Mouse (Mus musculus) spleen, adult 18-20 months (tissue): Measurements from ENCODE around the gene Gm10722.
"Not testable (repeated sequence)": the region's sequence is repeated elsewhere in the genome, so short reads cannot be mapped to it uniquely, and the experiment has no call there.

ENCODE experiments used
- DNase-seq, 2 experiments: peaks; one replicate each; pipeline ENCODE4 v3.0.0; 2022; ENCODE audit warnings: mixed read lengths in 2 of 2

Gene Gm10722

GRCm38 (mm10) chr9:3000445-3000972 lies at the start of gene Gm10722:
Gene Gm10722, plus strand, starts transcription at chr9:3000922.
- DNase-seq, result peak in 1 of 2 experiments; percentile 3

DNA sequence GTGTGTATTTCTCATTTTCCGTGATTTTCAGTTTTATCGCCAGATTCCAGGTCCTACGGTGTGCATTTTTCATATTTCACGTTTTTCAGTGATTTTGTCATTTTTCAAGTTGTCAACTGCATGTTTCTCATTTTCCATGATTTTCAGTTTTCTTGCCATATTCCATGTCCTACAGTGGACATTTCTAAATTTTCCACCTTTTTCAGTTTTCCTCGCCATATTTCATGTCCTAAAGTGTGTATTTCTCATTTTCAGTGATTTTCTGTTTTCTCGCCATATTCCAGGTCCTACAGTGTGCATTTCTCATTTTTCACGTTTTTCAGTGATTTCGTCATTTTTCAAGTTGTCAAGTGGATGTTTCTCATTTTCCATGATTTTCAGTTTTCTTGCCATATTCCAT lies 284 bp downstream of the Gm10722 start:
- not testable (repeated sequence) for DNase-seq

DNA sequence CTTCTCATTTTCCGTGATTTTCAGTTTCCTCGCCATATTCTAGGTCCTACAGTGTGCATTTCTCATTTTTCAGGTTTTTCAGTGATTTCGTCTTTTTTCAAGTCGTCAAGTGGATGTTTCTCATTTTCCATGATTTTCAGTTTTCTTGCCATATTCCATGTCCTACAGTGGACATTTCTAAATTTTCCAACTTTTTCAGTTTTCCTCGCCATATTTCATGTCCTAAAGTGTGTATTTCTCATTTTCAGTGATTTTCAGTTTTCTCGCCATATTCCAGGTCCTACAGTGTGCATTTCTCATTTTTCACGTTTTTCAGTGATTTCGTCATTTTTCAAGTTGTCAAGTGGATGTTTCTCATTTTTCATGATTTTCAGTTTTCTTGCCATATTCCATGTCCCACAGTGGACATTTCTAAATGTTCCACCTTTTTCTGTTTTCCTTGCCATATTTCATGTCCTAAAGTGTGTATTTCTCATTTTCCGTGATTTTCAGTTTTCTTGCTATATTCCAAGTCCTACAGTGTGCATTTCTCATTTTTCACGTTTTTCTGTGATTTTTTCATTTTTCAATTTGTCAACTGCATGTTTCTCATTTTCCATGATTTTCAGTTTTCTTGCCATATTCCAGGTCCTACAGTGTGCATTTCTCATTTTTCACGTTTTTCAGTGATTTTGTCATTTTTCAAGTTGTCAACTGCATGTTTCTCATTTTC lies 1.4 kb downstream of the Gm10722 start:
- DNase-seq, result peak; percentile 39 to 74

GRCm38 (mm10) chr9:3002794-3003396 lies 2.2 kb downstream of the Gm10722 start, which contains the start of gene Gm11168:
Gene Gm11168, plus strand, starts transcription at chr9:3003346.
- not testable (repeated sequence) for DNase-seq

GRCm38 (mm10) chr9:3006179-3006578 lies 5.5 kb downstream of the Gm10722 start:
- DNase-seq, result not testable (repeated sequence)

DNA sequence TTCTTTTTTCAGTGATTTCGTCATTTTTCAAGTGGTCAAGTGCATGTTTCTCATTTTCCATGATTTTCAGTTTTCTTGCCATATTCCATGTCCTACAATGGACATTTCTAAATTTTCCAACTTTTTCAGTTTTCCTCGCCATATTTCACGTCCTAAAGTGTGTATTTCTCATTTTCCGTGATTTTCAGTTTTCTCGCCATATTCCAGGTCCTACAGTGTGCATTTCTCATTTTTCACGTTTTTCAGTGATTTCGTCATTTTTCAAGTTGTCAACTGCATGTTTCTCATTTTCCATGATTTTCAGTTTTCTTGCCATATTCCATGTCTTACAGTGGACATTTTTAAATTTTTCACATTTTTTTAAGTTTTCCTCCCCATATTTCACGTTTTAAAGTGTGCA lies 5.9 kb downstream of the Gm10722 start:
- DNase-seq, result peak; percentile 24 to 72

DNA sequence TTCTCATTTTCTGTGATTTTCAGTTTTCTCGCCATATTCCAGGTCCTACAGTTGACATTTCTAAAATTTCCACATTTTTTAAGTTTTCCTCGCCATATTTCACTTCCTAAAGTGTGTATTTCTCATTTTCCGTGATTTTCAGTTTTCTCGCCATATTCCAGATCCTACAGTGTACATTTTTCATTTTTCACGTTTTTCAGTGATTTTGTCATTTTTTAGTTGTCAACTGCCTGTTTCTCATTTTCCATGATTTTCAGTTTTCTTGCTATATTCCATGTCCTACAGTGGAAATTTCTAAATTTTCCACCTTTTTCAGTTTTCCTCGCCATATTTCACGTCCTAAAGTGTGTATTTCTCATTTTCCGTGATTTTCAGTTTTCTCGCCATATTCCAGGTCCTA lies 6.5 kb downstream of the Gm10722 start:
- DNase-seq, result not testable (repeated sequence)

DNA sequence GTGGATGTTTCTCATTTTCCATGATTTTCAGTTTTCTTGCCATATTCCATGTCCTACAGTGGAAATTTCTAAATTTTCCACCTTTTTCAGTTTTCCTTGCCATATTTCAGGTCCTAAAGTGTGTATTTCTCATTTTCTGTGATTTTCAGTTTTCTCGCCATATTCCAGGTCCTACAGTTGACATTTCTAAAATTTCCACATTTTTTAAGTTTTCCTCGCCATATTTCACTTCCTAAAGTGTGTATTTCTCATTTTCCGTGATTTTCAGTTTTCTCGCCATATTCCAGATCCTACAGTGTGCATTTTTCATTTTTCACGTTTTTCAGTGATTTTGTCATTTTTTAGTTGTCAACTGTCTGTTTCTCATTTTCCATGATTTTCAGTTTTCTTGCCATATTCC lies 8.6 kb downstream of the Gm10722 start:
- DNase-seq, result not testable (repeated sequence)

DNA sequence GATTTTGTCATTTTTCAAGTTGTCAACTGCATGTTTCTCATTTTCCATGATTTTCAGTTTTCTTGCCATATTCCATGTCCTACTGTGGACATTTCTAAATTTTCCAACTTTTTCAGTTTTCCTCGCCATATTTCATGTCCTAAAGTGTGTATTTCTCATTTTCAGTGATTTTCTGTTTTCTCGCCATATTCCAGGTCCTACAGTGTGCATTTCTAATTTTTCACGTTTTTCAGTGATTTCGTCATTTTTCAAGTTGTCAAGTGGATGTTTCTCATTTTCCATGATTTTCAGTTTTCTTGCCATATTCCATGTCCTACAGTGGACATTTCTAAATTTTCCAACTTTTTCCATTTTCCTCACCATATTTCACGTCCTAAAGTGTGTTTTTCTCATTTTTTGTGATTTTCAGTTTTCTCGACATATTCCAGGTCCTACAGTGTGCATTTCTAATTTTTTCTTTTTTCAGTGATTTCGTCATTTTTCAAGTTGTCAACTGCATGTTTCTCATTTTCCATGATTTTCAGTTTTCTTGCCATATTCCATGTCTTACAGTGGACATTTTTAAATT lies 11.4 kb downstream of the Gm10722 start:
- not testable (repeated sequence) for DNase-seq

- not testable (repeated sequence) for DNase-seq
These were observed 12.1 kb downstream of the Gm10722 start, which contains the start of gene Gm10721 for GRCm38 (mm10) chr9:3012733-3013279. Gene Gm10721, plus strand, starts transcription at chr9:3013140.

GRCm38 (mm10) chr9:3015354-3015753 lies 14.6 kb downstream of the Gm10722 start, which contains the start of gene Gm10720:
Gene Gm10720, plus strand, starts transcription at chr9:3015654.
- DNase-seq, result not testable (repeated sequence)

GRCm38 (mm10) chr9:3015896-3016295 lies 15.2 kb downstream of the Gm10722 start:
- not testable (repeated sequence) for DNase-seq

GRCm38 (mm10) chr9:3017108-3017507 lies 16.4 kb downstream of the Gm10722 start, which contains the start of gene Gm10719:
Gene Gm10719, plus strand, starts transcription at chr9:3017408.
- DNase-seq, result not testable (repeated sequence)

GRCm38 (mm10) chr9:3018944-3019343 lies 18.2 kb downstream of the Gm10722 start:
- DNase-seq, result peak; percentile 62 to 84

GRCm38 (mm10) chr9:3019835-3020727 lies 19.4 kb downstream of the Gm10722 start:
- peak; percentile 22 to 24 for DNase-seq

- peak in 1 of 2 experiments; percentile 29 for DNase-seq
These were observed 21.7 kb downstream of the Gm10722 start for GRCm38 (mm10) chr9:3022316-3023008.

- not testable (repeated sequence) for DNase-seq
These were observed 22.7 kb downstream of the Gm10722 start, which contains the start of gene Gm10718 for GRCm38 (mm10) chr9:3023312-3023984. Gene Gm10718, plus strand, starts transcription at chr9:3023547.

DNA sequence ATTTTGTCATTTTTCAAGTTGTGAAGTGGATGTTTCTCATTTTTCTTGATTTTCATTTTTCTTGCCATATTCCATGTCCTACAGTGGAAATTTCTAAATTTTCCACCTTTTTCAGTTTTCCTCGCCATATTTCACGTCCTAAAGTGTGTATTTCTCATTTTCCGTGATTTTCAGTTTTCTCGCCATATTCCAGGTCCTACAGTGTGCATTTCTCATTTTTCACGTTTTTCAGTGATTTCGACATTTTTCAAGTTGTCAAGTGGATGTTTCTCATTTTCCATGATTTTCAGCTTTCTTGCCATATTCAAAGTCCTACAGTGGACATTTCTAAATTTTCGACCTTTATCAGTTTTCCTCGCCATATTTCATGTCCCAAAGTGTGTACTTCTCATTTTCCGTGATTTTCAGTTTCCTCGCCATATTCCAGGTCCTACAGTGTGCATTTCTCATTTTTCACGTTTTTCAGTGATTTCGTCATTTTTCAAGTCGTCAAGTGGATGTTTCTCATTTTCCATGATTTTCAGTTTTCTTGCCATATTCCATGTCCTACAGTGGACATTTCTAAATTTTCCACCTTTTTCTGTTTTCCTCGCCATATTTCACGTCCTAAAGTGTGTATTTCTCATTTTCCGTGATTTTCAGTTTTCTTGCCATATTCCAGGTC lies 23.4 kb downstream of the Gm10722 start:
- peak; percentile 39 to 62 for DNase-seq

DNA sequence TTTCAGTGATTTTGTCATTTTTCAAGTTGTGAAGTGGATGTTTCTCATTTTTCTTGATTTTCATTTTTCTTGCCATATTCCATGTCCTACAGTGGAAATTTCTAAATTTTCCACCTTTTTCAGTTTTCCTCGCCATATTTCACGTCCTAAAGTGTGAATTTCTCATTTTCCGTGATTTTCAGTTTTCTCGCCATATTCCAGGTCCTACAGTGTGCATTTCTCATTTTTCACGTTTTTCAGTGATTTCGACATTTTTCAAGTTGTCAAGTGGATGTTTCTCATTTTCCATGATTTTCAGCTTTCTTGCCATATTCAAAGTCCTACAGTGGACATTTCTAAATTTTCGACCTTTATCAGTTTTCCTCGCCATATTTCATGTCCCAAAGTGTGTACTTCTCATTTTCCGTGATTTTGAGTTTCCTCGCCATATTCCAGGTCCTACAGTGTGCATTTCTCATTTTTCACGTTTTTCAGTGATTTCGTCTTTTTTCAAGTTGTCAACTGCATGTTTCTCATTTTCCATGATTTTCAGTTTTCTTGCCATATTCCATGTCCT lies 24.3 kb downstream of the Gm10722 start, which contains the start of gene Gm10717:
Gene Gm10717 (plus strand): TSS at position 506 of the 556 bp plus-strand sequence.
- peak in 1 of 2 experiments; percentile 11 for DNase-seq
